Mouse (Mus musculus): ENCODE measurements around the gene Eif4a1. TPM values are rescaled to one million over a fixed set of nuclear protein-coding genes. Genes with fewer than 3 reads are reported as not detected.

The Eif4a1 gene
- polyA plus RNA-seq (2012), result 326 and 403 TPM in 2 replicates

- no peak for TF ChIP-seq GATA1 (IDR thresholded peaks at IDR 0.05; ENCODE audit: low read length)
Measured at GRCm38 (mm10) chr11:69672211-69672706, at the start of gene Eif4a1. TSS of gene Eif4a1 (minus strand) at chr11:69672423.

DNA sequence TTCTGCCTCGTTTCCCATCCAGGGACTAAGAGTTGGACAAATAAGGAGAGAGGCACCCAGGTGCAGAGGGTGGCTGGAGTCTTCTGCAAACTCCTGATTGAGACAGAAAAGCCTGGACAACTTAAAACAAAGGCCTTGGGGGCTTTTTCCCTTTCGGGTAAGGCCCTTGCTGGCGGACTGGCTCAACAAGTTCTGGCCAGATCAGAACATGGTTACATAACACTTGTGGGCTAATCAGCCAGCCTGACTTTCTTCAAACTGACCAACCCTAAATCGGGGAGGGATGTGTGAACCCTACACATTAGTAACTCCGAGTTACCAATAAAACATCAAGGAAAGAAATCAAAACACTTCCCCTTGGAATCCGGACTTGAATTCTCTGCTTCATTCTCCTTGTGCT is 48.6 kb upstream of the Eif4a1 start:
- no peak for TF ChIP-seq GATA1 (IDR thresholded peaks at IDR 0.05; ENCODE audit: low read length)

DNA sequence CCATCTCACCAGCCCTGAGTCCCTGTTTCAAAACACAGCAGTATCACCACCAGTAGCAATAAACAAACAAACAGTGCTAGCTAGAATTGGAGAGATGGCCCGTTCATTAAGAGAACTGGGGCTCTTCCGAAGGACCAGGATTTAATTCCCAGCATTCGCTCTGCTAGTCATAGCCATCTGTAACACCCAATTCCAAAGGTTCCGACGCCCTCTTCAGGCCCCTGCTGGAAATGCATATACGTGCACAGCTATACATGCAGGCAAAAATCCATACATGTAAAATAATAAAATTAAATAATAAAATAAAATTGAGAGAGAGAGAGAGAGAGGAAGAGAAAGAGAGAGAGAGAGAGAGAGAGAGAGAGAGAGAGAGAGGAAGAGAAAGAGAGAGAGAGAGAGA is 47.2 kb upstream of the Eif4a1 start:
- TF ChIP-seq GATA1 (IDR thresholded peaks at IDR 0.05; ENCODE audit: low read length), result no peak

GRCm38 (mm10) chr11:69718661-69719060 is 46.4 kb upstream of the Eif4a1 start:
- no peak for TF ChIP-seq GATA1 (IDR thresholded peaks at IDR 0.05; ENCODE audit: low read length)

DNA sequence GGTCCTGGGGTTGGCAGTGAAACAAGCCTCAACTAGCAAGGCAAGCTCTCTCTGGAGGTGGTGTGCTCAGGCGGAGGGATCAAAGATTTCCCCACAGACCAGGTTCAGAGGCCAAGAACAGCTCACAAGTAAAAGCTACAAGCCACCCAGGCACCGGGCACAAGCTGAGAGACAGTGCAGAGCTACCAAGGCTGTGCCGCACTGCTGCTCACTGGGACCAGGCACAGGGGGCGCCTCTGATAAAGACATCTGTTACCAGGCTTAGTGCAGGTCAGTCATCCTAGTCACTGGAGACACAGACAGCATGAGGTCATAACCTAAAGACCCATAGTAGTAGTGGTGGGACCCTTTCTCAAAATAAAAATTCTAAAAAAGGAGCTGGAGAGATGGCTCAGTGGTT is 44.7 kb upstream of the Eif4a1 start:
- no peak for TF ChIP-seq GATA1 (IDR thresholded peaks at IDR 0.05; ENCODE audit: low read length)

GRCm38 (mm10) chr11:69715929-69716328 is 43.7 kb upstream of the Eif4a1 start:
- TF ChIP-seq GATA1 (IDR thresholded peaks at IDR 0.05; ENCODE audit: low read length), result no peak

- no peak for TF ChIP-seq GATA1 (IDR thresholded peaks at IDR 0.05; ENCODE audit: low read length)
Measured at GRCm38 (mm10) chr11:69715482-69715881, 43.3 kb upstream of the Eif4a1 start.

GRCm38 (mm10) chr11:69714636-69715329 is 42.6 kb upstream of the Eif4a1 start:
- TF ChIP-seq GATA1 (IDR thresholded peaks at IDR 0.05; ENCODE audit: low read length), result no peak

GRCm38 (mm10) chr11:69712954-69713672 is 40.9 kb upstream of the Eif4a1 start:
- TF ChIP-seq GATA1 (IDR thresholded peaks at IDR 0.05; ENCODE audit: low read length), result no peak

DNA sequence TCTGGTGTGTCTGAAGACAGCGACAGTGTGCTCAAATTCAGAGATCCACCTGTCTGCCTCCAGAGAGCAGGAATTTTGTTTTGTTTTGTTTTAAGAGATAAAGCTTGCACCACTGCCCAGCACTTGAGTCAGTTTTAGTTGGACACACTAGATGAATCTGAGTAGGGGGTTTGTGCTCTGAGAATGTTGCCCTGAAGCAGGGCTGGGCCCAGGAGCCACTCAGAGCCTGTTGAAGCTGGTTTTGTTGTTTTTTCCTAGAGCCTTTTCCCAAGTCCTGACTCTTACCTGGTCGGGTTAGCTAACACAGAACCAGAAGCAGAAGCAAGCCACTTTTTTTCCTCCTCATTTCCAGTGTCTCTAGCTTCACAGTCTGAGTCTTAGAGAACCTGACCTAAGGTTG is 38.9 kb upstream of the Eif4a1 start:
- TF ChIP-seq GATA1 (IDR thresholded peaks at IDR 0.05; ENCODE audit: low read length), result no peak

GRCm38 (mm10) chr11:69710470-69710869 is 38.2 kb upstream of the Eif4a1 start:
- TF ChIP-seq GATA1 (IDR thresholded peaks at IDR 0.05; ENCODE audit: low read length), result no peak

- TF ChIP-seq GATA1 (IDR thresholded peaks at IDR 0.05; ENCODE audit: low read length), result no peak
Measured at GRCm38 (mm10) chr11:69709554-69710446, 37.6 kb upstream of the Eif4a1 start.

- TF ChIP-seq GATA1 (IDR thresholded peaks at IDR 0.05; ENCODE audit: low read length), result no peak
Measured at GRCm38 (mm10) chr11:69708614-69709265, 36.5 kb upstream of the Eif4a1 start.

- no peak for TF ChIP-seq GATA1 (IDR thresholded peaks at IDR 0.05; ENCODE audit: low read length)
Measured at GRCm38 (mm10) chr11:69707873-69708381, 35.7 kb upstream of the Eif4a1 start.

DNA sequence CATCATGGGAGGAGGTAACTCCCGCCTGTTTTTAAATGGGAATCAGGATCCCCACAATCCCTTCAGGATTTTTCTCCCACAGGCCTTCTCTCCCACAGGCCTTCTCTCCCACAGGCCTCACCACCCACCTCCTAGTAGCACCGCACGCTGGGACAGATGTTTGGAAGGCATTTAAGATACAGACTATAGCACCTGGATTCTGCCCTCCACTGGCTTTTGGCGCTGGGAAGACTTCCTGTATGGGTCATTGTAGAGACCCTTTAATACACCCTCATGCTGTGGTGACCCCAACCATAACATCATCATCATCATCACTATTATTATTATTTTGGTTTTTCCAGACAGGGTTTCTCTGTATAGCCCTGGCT is 35.2 kb upstream of the Eif4a1 start:
- TF ChIP-seq GATA1 (IDR thresholded peaks at IDR 0.05; ENCODE audit: low read length), result no peak

All from G1E-ER4 (cell line).